Mouse (Mus musculus): ENCODE results near the gene Trrap.

The Trrap gene

GRCm38 (mm10) chr5:144871775-144872174, 104.2 kb downstream of the Trrap start:
- no peak for DNase-seq (ENCODE audit: low read depth, low spot score)

GRCm38 (mm10) chr5:144872326-144872725, 104.8 kb downstream of the Trrap start:
- DNase-seq (ENCODE audit: low read depth, low spot score) = no peak

GRCm38 (mm10) chr5:144872867-144873266, 105.3 kb downstream of the Trrap start:
- DNase-seq (ENCODE audit: low read depth, low spot score) = no peak

GRCm38 (mm10) chr5:144875227-144875626, 107.7 kb downstream of the Trrap start:
- DNase-seq (ENCODE audit: low read depth, low spot score) = no peak

- peak; percentile 85 for DNase-seq (ENCODE audit: low read depth, low spot score)
Measured at GRCm38 (mm10) chr5:144875892-144876291, 108.4 kb downstream of the Trrap start.

- DNase-seq (ENCODE audit: low read depth, low spot score) = no peak
Measured at GRCm38 (mm10) chr5:144877021-144877420, 109.5 kb downstream of the Trrap start.

GRCm38 (mm10) chr5:144881670-144882399, 114.3 kb downstream of the Trrap start:
- peak; percentile 93 for DNase-seq (ENCODE audit: low read depth, low spot score)

- DNase-seq (ENCODE audit: low read depth, low spot score) = peak; percentile 54
Measured at GRCm38 (mm10) chr5:144884629-144885217, 117.2 kb downstream of the Trrap start.

GRCm38 (mm10) chr5:144885968-144886650, 118.6 kb downstream of the Trrap start:
- no peak for DNase-seq (ENCODE audit: low read depth, low spot score)

- DNase-seq (ENCODE audit: low read depth, low spot score) = no peak
Measured at GRCm38 (mm10) chr5:144891276-144891675, 123.7 kb downstream of the Trrap start.

- DNase-seq (ENCODE audit: low read depth, low spot score) = no peak
Measured at GRCm38 (mm10) chr5:144897881-144898280, 130.3 kb downstream of the Trrap start.

- peak; percentile 43 for DNase-seq (ENCODE audit: low read depth, low spot score)
Measured at GRCm38 (mm10) chr5:144898448-144899052, 131.0 kb downstream of the Trrap start.

GRCm38 (mm10) chr5:144901035-144901434, 133.5 kb downstream of the Trrap start:
- DNase-seq (ENCODE audit: low read depth, low spot score) = no peak

GRCm38 (mm10) chr5:144901791-144902190, 134.3 kb downstream of the Trrap start:
- no peak for DNase-seq (ENCODE audit: low read depth, low spot score)

GRCm38 (mm10) chr5:144904356-144905134, 137.0 kb downstream of the Trrap start:
- no peak for DNase-seq (ENCODE audit: low read depth, low spot score)

- DNase-seq (ENCODE audit: low read depth, low spot score) = no peak
Measured at GRCm38 (mm10) chr5:144907591-144907990, 140.1 kb downstream of the Trrap start.
